Mouse (Mus musculus) heart, embryonic 10.5 days (tissue): ENCODE results near the gene Arid4b. TPM values are rescaled to one million over a fixed set of nuclear protein-coding genes. Genes with fewer than 3 reads are reported as not detected.
A peak's percentile ranks its signal among the peaks of the same experiment; 100 is the strongest.
"Not testable (repeated sequence)": the region's sequence is repeated elsewhere in the genome, so short reads cannot be mapped to it uniquely, and the experiment has no call there.

Experiments
- DNase-seq: peaks from one replicate; pipeline ENCODE4 v3.0.0-alpha.2; 2017; ENCODE audit warnings: low spot score
- H3K27ac ChIP-seq: fragments of 300-500 bp; sonication (generic); 2 replicates; pipeline ENCODE4 v1.5.1; 2016; ENCODE audit warnings: mild to moderate bottlenecking
- H3K27me3 ChIP-seq: fragments of 300-500 bp; sonication (generic); 2 replicates; pipeline ENCODE4 v1.6.1; 2016; ENCODE audit warnings: mild to moderate bottlenecking; ENCODE audit not compliant: poor library complexity, insufficient read depth, severe bottlenecking
- H3K36me3 ChIP-seq: fragments of 300-500 bp; sonication (generic); 2 replicates; pipeline ENCODE4 v1.6.1; 2016; ENCODE audit warnings: mild to moderate bottlenecking, moderate library complexity
- H3K4me1 ChIP-seq: fragments of 300-500 bp; sonication (generic); 2 replicates; pipeline ENCODE4 v1.6.1; 2016; ENCODE audit warnings: mild to moderate bottlenecking
- H3K4me3 ChIP-seq: fragments of 300-500 bp; sonication (generic); 2 replicates; pipeline ENCODE4 v1.5.1; 2016; ENCODE audit warnings: mild to moderate bottlenecking, moderate library complexity
- H3K9me3 ChIP-seq: fragments of 300-500 bp; sonication (generic); 2 replicates; pipeline ENCODE4 v1.6.1; 2016; ENCODE audit warnings: mild to moderate bottlenecking, moderate library complexity
- WGBS: fragments of 180-500 bp; shearing (Covaris S2); methylation state at CpG from one replicate; pipeline ENCODE4 v1.1.7; 2016; 5-methylcytosine and 5-hydroxymethylcytosine counted together
- polyA plus RNA-seq: library from polyadenylated mRNA; unstranded; fragments of >200 nt; fragmentation: Nextera tagmentation; extraction: Ambion mirVana; gene quantifications from 2 replicates; pipeline ENCODE4 v1.2.1, GENCODE M21; 2016

Gene Arid4b
- polyA plus RNA-seq, result 44.3 and 61.7 TPM in 2 replicates

GRCm38 (mm10) chr13:14063013-14063941 is at the start of gene Arid4b, which contains the start of gene Ggps1:
Gene Arid4b (plus strand): TSS chr13:14063232.
Gene Ggps1 (minus strand): TSS chr13:14063488.
- H3K9me3 ChIP-seq, result no peaks in the 10 kb centered on the region
- H3K27ac ChIP-seq, result peak within 1 kb of the TSS; percentile 97
- H3K27me3 ChIP-seq, result no peaks in the 10 kb centered on the region
- DNase-seq, result peak; percentile 99
- H3K4me1 ChIP-seq, result peaks cover 9% of the 10 kb centered on the region; the same call in 1 of the 2 replicates
- under 1% methylated on average over 64 of the region's 64 CpGs for WGBS
- no peaks in the 10 kb centered on the region; the same call in 1 of the 2 replicates for H3K36me3 ChIP-seq
- H3K4me3 ChIP-seq, result peak within 1 kb of the TSS; percentile 99

- Histone ChIP-seq H3K27ac (no peak overlapping the region), H3K4me3 (no peak overlapping the region), H3K9me3 (no peaks in the 10 kb centered on the region), H3K27me3 (no peaks in the 10 kb centered on the region), H3K36me3 (peaks cover 56% of the 10 kb centered on the region), H3K4me1 (no peaks in the 10 kb centered on the region)
- WGBS, result 96% methylated on average over 2 of the region's 2 CpGs
- no peak for DNase-seq
These were observed 49.0 kb upstream of the Arid4b start for GRCm38 (mm10) chr13:14014001-14014400.

GRCm38 (mm10) chr13:14014540-14014939 is 48.5 kb upstream of the Arid4b start:
- H3K9me3 ChIP-seq, result no peaks in the 10 kb centered on the region
- H3K36me3 ChIP-seq, result peaks cover 56% of the 10 kb centered on the region
- no peak for DNase-seq
- no peaks in the 10 kb centered on the region for H3K4me1 ChIP-seq
- no peak overlapping the region for H3K27ac ChIP-seq
- no peak overlapping the region for H3K4me3 ChIP-seq
- WGBS, result 90% methylated on average over 4 of the region's 4 CpGs
- H3K27me3 ChIP-seq, result no peaks in the 10 kb centered on the region

- Histone ChIP-seq H3K9me3 (no peaks in the 10 kb centered on the region), H3K27me3 (no peaks in the 10 kb centered on the region), H3K4me3 (no peak overlapping the region), H3K36me3 (peaks cover 60% of the 10 kb centered on the region), H3K4me1 (no peaks in the 10 kb centered on the region), H3K27ac (no peak overlapping the region)
- DNase-seq, result no peak
- 94% methylated on average over 6 of the region's 6 CpGs for WGBS
These were observed 47.4 kb upstream of the Arid4b start for GRCm38 (mm10) chr13:14015609-14016008.

- no peak overlapping the region for H3K4me3 ChIP-seq
- H3K4me1 ChIP-seq, result no peaks in the 10 kb centered on the region
- no peak overlapping the region for H3K27ac ChIP-seq
- H3K36me3 ChIP-seq, result peaks cover 40% of the 10 kb centered on the region
- no peaks in the 10 kb centered on the region for H3K9me3 ChIP-seq
- no peak for DNase-seq
- H3K27me3 ChIP-seq, result no peaks in the 10 kb centered on the region
These were observed 44.7 kb upstream of the Arid4b start for GRCm38 (mm10) chr13:14018283-14018682.

GRCm38 (mm10) chr13:14018852-14019251 is 44.2 kb upstream of the Arid4b start:
- 90% methylated on average over 3 of the region's 3 CpGs for WGBS
- H3K27ac ChIP-seq, result no peak overlapping the region
- no peak for DNase-seq
- H3K9me3 ChIP-seq, result no peaks in the 10 kb centered on the region
- no peaks in the 10 kb centered on the region for H3K27me3 ChIP-seq
- no peaks in the 10 kb centered on the region for H3K4me1 ChIP-seq
- no peak overlapping the region for H3K4me3 ChIP-seq
- peaks cover 35% of the 10 kb centered on the region for H3K36me3 ChIP-seq

GRCm38 (mm10) chr13:14021417-14021816 is 41.6 kb upstream of the Arid4b start:
- DNase-seq, H3K27ac ChIP-seq, H3K4me3 ChIP-seq, H3K27me3 ChIP-seq, H3K4me1 ChIP-seq, H3K9me3 ChIP-seq: not testable (repeated sequence)
- 39% methylated on average over 12 of the region's 12 CpGs for WGBS
- peaks cover 30% of the 10 kb centered on the region for H3K36me3 ChIP-seq

GRCm38 (mm10) chr13:14025554-14025953 is 37.5 kb upstream of the Arid4b start:
- no peak overlapping the region for H3K27ac ChIP-seq
- H3K27me3 ChIP-seq, result no peaks in the 10 kb centered on the region
- H3K4me3 ChIP-seq, result no peak overlapping the region
- peaks cover 27% of the 10 kb centered on the region for H3K36me3 ChIP-seq
- 89% methylated on average over 6 of the region's 6 CpGs for WGBS
- DNase-seq, result no peak
- no peaks in the 10 kb centered on the region for H3K4me1 ChIP-seq
- H3K9me3 ChIP-seq, result no peaks in the 10 kb centered on the region

GRCm38 (mm10) chr13:14026154-14026820 is 36.7 kb upstream of the Arid4b start:
- WGBS, result 93% methylated on average over 6 of the region's 6 CpGs

GRCm38 (mm10) chr13:14033309-14034072 is 29.5 kb upstream of the Arid4b start:
- Histone ChIP-seq H3K27ac (no peak overlapping the region), H3K4me1 (peaks cover under 1% of the 10 kb centered on the region), H3K27me3 (no peaks in the 10 kb centered on the region), H3K36me3 (peaks cover 8% of the 10 kb centered on the region; the same call in 1 of the 2 replicates), H3K4me3 (no peak overlapping the region), H3K9me3 (no peaks in the 10 kb centered on the region)
- DNase-seq, result no peak
- WGBS, result 84% methylated on average over 5 of the region's 5 CpGs

More at GRCm38 (mm10) chr13:14026154-14026820, 36.7 kb upstream of the Arid4b start:
- Histone ChIP-seq H3K27ac (no peak overlapping the region), H3K4me1 (no peaks in the 10 kb centered on the region), H3K4me3 (no peak overlapping the region), H3K9me3 (no peaks in the 10 kb centered on the region), H3K36me3 (peaks cover 29% of the 10 kb centered on the region), H3K27me3 (no peaks in the 10 kb centered on the region)
- DNase-seq, result no peak

- DNase-seq, result no peak
- Histone ChIP-seq H3K4me1 (peaks cover 5% of the 10 kb centered on the region), H3K9me3 (no peaks in the 10 kb centered on the region), H3K4me3 (no peak overlapping the region), H3K27me3 (no peaks in the 10 kb centered on the region), H3K36me3 (peaks cover 5% of the 10 kb centered on the region; the same call in 1 of the 2 replicates), H3K27ac (peak overlapping the region; percentile 62; the same call in 1 of the 2 replicates)
These were observed 29.0 kb upstream of the Arid4b start for GRCm38 (mm10) chr13:14034073-14034348.

GRCm38 (mm10) chr13:14035352-14035751 is 27.7 kb upstream of the Arid4b start:
- not testable (repeated sequence) for DNase-seq, H3K4me1 ChIP-seq, H3K27ac ChIP-seq, H3K9me3 ChIP-seq, H3K36me3 ChIP-seq, H3K4me3 ChIP-seq, H3K27me3 ChIP-seq
- 92% methylated on average over 3 of the region's 3 CpGs for WGBS
